ENCODE assay signal across 31 mouse cellular contexts in genomic region chr8:105719637-105720036, GRCm38 (mm10). TPM values are rescaled to one million over a fixed set of nuclear protein-coding genes. Genes with fewer than 3 reads are reported as not detected.
DNase-seq lines count a peak whose midpoint lies in the region; ATAC-seq and TF ChIP-seq lines count a peak whose summit lies in the region.
"Had no signal": no experiment of that assay in that cellular context is flagged by ENCODE, and none has a peak within 500 bp of the region (broad histone marks: within the 10 kb centered on the region; RNA-seq: fewer than 3 reads in every experiment).

No protein-coding gene starts in this region.

- intact Hi-C loops in gastrocnemius, adult 2 months (cut with DNase I) = no loop called here
- intact Hi-C loops in gastrocnemius, postnatal 36 days (cut with DNase I) = loop anchor here (10.0 kb wide), 1 partner anchor 305 kb away; no protein-coding TSS in a partner anchor

- no peak for ATAC-seq in liver, postnatal 0 days
- no peak for ATAC-seq in lung, postnatal 0 days
- ATAC-seq: forebrain, embryonic 14.5 days; forebrain, postnatal 0 days; intestine, postnatal 0 days; Patski had no signal

- H3K27ac ChIP-seq in gastrocnemius, adult 2 months = peak overlapping the region; percentile 58; the same call in 1 of the 2 replicates
- peak overlapping the region; percentile 2; the same call in 1 of the 2 replicates for H3K27ac ChIP-seq in liver, adult 2 months (replicated peaks; ENCODE audit: insufficient read depth, low read depth, low read length)
- no peak overlapping the region for H3K27ac ChIP-seq in liver, postnatal 0 days (ENCODE audit: low read depth)
- H3K27ac ChIP-seq in lung, postnatal 0 days (ENCODE audit: low read length) = peak overlapping the region; percentile 35; the same call in 1 of the 2 replicates
- H3K27ac ChIP-seq: embryonic facial prominence, embryonic 12.5 days; embryonic facial prominence, embryonic 15.5 days; heart, embryonic 15.5 days; hindbrain, embryonic 12.5 days; hindbrain, embryonic 15.5 days had no signal

- H3K4me1 ChIP-seq in liver, adult 2 months (ENCODE audit: control insufficient read depth, insufficient read depth, low read length) = peaks cover 10% of the 10 kb centered on the region
- no peaks in the 10 kb centered on the region for H3K4me1 ChIP-seq in liver, postnatal 0 days (ENCODE audit: insufficient read depth)
- H3K4me1 ChIP-seq in lung, postnatal 0 days (ENCODE audit: insufficient read depth, low read depth, low read length) = no peaks in the 10 kb centered on the region
- H3K4me1 ChIP-seq: embryonic facial prominence, embryonic 12.5 days; embryonic facial prominence, embryonic 15.5 days; heart, embryonic 12.5 days; heart, embryonic 15.5 days; hindbrain, embryonic 12.5 days; hindbrain, embryonic 15.5 days had no signal

- TF ChIP-seq POLR2A in liver, adult 2 months (IDR thresholded peaks at IDR 0.05; ENCODE audit: extremely low read depth, insufficient read depth, low read length) = no peak

- no peak overlapping the region for H3K4me2 ChIP-seq in liver, postnatal 0 days (ENCODE audit: low read depth, low read length)
- H3K4me2 ChIP-seq in lung, postnatal 0 days (replicated peaks; ENCODE audit: low read depth, low read length) = no peak overlapping the region
- H3K4me2 ChIP-seq: embryonic facial prominence, embryonic 12.5 days; embryonic facial prominence, embryonic 15.5 days; heart, embryonic 12.5 days; heart, embryonic 15.5 days; hindbrain, embryonic 12.5 days; hindbrain, embryonic 15.5 days had no signal

- no peak for TF ChIP-seq CTCF in gastrocnemius, adult 2 months (IDR thresholded peaks at IDR 0.05)
- no peak for TF ChIP-seq CTCF in liver, adult 2 months (IDR thresholded peaks at IDR 0.05; ENCODE audit: low read depth, low read length)
- no peak for TF ChIP-seq CTCF in liver, postnatal 0 days (IDR thresholded peaks at IDR 0.05; ENCODE audit: low read depth)
- TF ChIP-seq CTCF in lung, postnatal 0 days (IDR thresholded peaks at IDR 0.05) = no peak

- no peaks in the 10 kb centered on the region for H3K27me3 ChIP-seq in liver, adult 2 months (ENCODE audit: control insufficient read depth, insufficient read depth, low read length)
- H3K27me3 ChIP-seq in liver, postnatal 0 days (ENCODE audit: insufficient read depth, low read length) = no peaks in the 10 kb centered on the region
- no peaks in the 10 kb centered on the region for H3K27me3 ChIP-seq in lung, postnatal 0 days (replicated peaks; ENCODE audit: insufficient read depth, low read length)
- H3K27me3 ChIP-seq: CH12.LX; embryonic facial prominence, embryonic 12.5 days; embryonic facial prominence, embryonic 15.5 days; heart, embryonic 12.5 days; heart, embryonic 15.5 days; hindbrain, embryonic 12.5 days; hindbrain, embryonic 15.5 days; Patski had no signal

- no peak for DNase-seq in gastrocnemius, adult 2 months
- no peak for DNase-seq in gastrocnemius, postnatal 36 days
- DNase-seq in liver, adult 2 months (ENCODE audit: extremely low read depth, low read depth, low spot score) = peak; percentile 70
- DNase-seq in liver, postnatal 0 days = no peak
- DNase-seq in lung, postnatal 0 days (ENCODE audit: low spot score) = no peak
- DNase-seq in lung, postnatal 14 days = no peak
- DNase-seq: adrenal gland, adult 8-10 months; adrenal gland, postnatal 25 days; B cell, adult 2 months; cerebellum, adult 18-20 months; cerebellum, adult 9-10 months; cerebellum, postnatal 25 days; forebrain, postnatal 0 days; gastrocnemius, postnatal 25 days; heart, postnatal 14 days had no signal

- TF ChIP-seq EP300 in liver, postnatal 0 days (IDR thresholded peaks at IDR 0.05; ENCODE audit: low read depth) = no peak
- TF ChIP-seq EP300 in lung, postnatal 0 days (IDR thresholded peaks at IDR 0.05) = no peak

- 16% methylated on average over 4 of the region's 4 CpGs for WGBS in liver, adult 2 months
- WGBS in liver, postnatal 0 days (ENCODE audit: insufficient replicate concordance) = 73% methylated on average over 4 of the region's 4 CpGs
- 75% methylated on average over 4 of the region's 4 CpGs for WGBS in lung, postnatal 0 days

- no peaks in the 10 kb centered on the region for H3K79me2 ChIP-seq in liver, adult 2 months (ENCODE audit: control insufficient read depth, insufficient read depth, low read length)

- H3K9ac ChIP-seq in liver, adult 2 months (ENCODE audit: low read depth, low read length) = no peak overlapping the region
- no peak overlapping the region for H3K9ac ChIP-seq in liver, postnatal 0 days (replicated peaks)
- H3K9ac ChIP-seq in lung, postnatal 0 days (replicated peaks; ENCODE audit: low read depth) = no peak overlapping the region
- H3K9ac ChIP-seq: embryonic facial prominence, embryonic 12.5 days; embryonic facial prominence, embryonic 15.5 days; forebrain, postnatal 0 days; heart, embryonic 12.5 days; heart, embryonic 15.5 days; hindbrain, embryonic 12.5 days; hindbrain, embryonic 15.5 days had no signal

- no peaks in the 10 kb centered on the region; the same call in 1 of the 2 replicates for H3K36me3 ChIP-seq in liver, adult 2 months (ENCODE audit: control insufficient read depth, insufficient read depth, low read length)
- H3K36me3 ChIP-seq in liver, postnatal 0 days (replicated peaks; ENCODE audit: insufficient read depth, low read length) = no peaks in the 10 kb centered on the region; the same call in 1 of the 2 replicates
- H3K36me3 ChIP-seq in lung, postnatal 0 days (ENCODE audit: insufficient read depth, low read length) = no peaks in the 10 kb centered on the region; the same call in 1 of the 2 replicates

- no peak overlapping the region for H3K4me3 ChIP-seq in gastrocnemius, adult 2 months
- no peak overlapping the region for H3K4me3 ChIP-seq in liver, adult 2 months (ENCODE audit: insufficient read depth, low read depth, low read length)
- H3K4me3 ChIP-seq in liver, postnatal 0 days (ENCODE audit: low read depth, low read length) = no peak overlapping the region
- no peak overlapping the region for H3K4me3 ChIP-seq in lung, postnatal 0 days (ENCODE audit: low read depth, low read length)
- H3K4me3 ChIP-seq: embryonic facial prominence, embryonic 12.5 days; embryonic facial prominence, embryonic 15.5 days; heart, embryonic 12.5 days; heart, embryonic 15.5 days; hindbrain, embryonic 12.5 days; hindbrain, embryonic 15.5 days had no signal

- H3K9me3 ChIP-seq in liver, postnatal 0 days (ENCODE audit: low read length) = no peaks in the 10 kb centered on the region
- H3K9me3 ChIP-seq in lung, postnatal 0 days (ENCODE audit: low read length) = no peaks in the 10 kb centered on the region
- H3K9me3 ChIP-seq: embryonic facial prominence, embryonic 12.5 days; embryonic facial prominence, embryonic 15.5 days; G1E; heart, embryonic 12.5 days; heart, embryonic 15.5 days; hindbrain, embryonic 12.5 days; hindbrain, embryonic 15.5 days had no signal

RNA-seq across cellular contexts. Expression of gene Enkd1, which starts 11.6 kb away (rescaled TPM):
- under 1 TPM; 0.47 to 0.69 TPM for total RNA-seq in gastrocnemius, adult 2 months (2021)
- 1 to 10 TPM in 1 of 2 experiments, under 1 TPM in 1; 0.48 to 1.2 TPM for total RNA-seq in gastrocnemius, postnatal 36 days (2021)
- total RNA-seq in liver, adult 2 months (2014; rRNA removed) = 0.13 TPM in 1 of 2 replicates, not detected in the other
- polyA plus RNA-seq in liver, adult 2 months (2012; rRNA removed) = 0.42 and 0.62 TPM in 2 replicates
- 2.9 and 3.3 TPM in 2 replicates for polyA plus RNA-seq in liver, postnatal 0 days (2015; fragmentation: Nextera tagmentation; extraction: Ambion mirVana)
- polyA plus RNA-seq in lung, postnatal 0 days (2015; fragmentation: Nextera tagmentation; extraction: Ambion mirVana) = 8.2 and 8.7 TPM in 2 replicates

RNA-seq across cellular contexts. Expression of gene 4933405L10Rik, which starts 12.2 kb away (rescaled TPM):
- not detected for total RNA-seq in gastrocnemius, adult 2 months (2021)
- total RNA-seq in gastrocnemius, postnatal 36 days (2021) = not detected
- total RNA-seq in liver, adult 2 months (2014; rRNA removed) = not detected in 2 replicates
- not detected in 2 replicates for polyA plus RNA-seq in liver, adult 2 months (2012; rRNA removed)
- not detected in 2 replicates for polyA plus RNA-seq in liver, postnatal 0 days (2015; fragmentation: Nextera tagmentation; extraction: Ambion mirVana)
- polyA plus RNA-seq in lung, postnatal 0 days (2015; fragmentation: Nextera tagmentation; extraction: Ambion mirVana) = not detected in 2 replicates
- total RNA-seq: adrenal gland, adult 8-10 months; adrenal gland, postnatal 25 days; common myeloid progenitor, adult 5-6 weeks; forebrain, postnatal 0 days; G1E; gastrocnemius, adult 8-10 months; gastrocnemius, postnatal 25 days; granulocyte monocyte progenitor cell, adult 5-6 weeks; heart, postnatal 14 days had no signal
- polyA plus RNA-seq: brain, embryonic 14.5 days; heart, embryonic 12.5 days; heart, embryonic 15.5 days; intestine, embryonic 14.5 days; intestine, postnatal 0 days had no signal

RNA-seq across cellular contexts. Expression of gene Pard6a, which starts 18.7 kb away (rescaled TPM):
- total RNA-seq in gastrocnemius, adult 2 months (2021) = 1 to 10 TPM; 5.0 to 6.0 TPM
- 1 to 10 TPM; 4.7 to 6.7 TPM for total RNA-seq in gastrocnemius, postnatal 36 days (2021)
- total RNA-seq in liver, adult 2 months (2014; rRNA removed) = 4.1 and 5.4 TPM in 2 replicates
- polyA plus RNA-seq in liver, adult 2 months (2012; rRNA removed) = 8.1 and 8.6 TPM in 2 replicates
- 5.0 and 6.6 TPM in 2 replicates for polyA plus RNA-seq in liver, postnatal 0 days (2015; fragmentation: Nextera tagmentation; extraction: Ambion mirVana)
- polyA plus RNA-seq in lung, postnatal 0 days (2015; fragmentation: Nextera tagmentation; extraction: Ambion mirVana) = 14.8 and 16.6 TPM in 2 replicates

RNA-seq across cellular contexts. Expression of gene Acd, which starts 18.7 kb away (rescaled TPM):
- 1 to 10 TPM; 4.2 to 5.3 TPM for total RNA-seq in gastrocnemius, adult 2 months (2021)
- total RNA-seq in gastrocnemius, postnatal 36 days (2021) = 1 to 10 TPM; 6.6 to 6.7 TPM
- total RNA-seq in liver, adult 2 months (2014; rRNA removed) = 1.5 and 3.2 TPM in 2 replicates
- 18.3 and 22.8 TPM in 2 replicates for polyA plus RNA-seq in liver, adult 2 months (2012; rRNA removed)
- polyA plus RNA-seq in liver, postnatal 0 days (2015; fragmentation: Nextera tagmentation; extraction: Ambion mirVana) = 20.6 and 22.4 TPM in 2 replicates
- polyA plus RNA-seq in lung, postnatal 0 days (2015; fragmentation: Nextera tagmentation; extraction: Ambion mirVana) = 40.5 and 45.8 TPM in 2 replicates

RNA-seq across cellular contexts. Expression of gene Carmil2, which starts 33.6 kb away (rescaled TPM):
- under 1 TPM in 1 of 2 experiments, not detected in 1; 0.17 TPM for total RNA-seq in gastrocnemius, adult 2 months (2021)
- 1 to 10 TPM in 1 of 2 experiments, not detected in 1; 1.1 TPM for total RNA-seq in gastrocnemius, postnatal 36 days (2021)
- total RNA-seq in liver, adult 2 months (2014; rRNA removed) = under 0.01 and 0.07 TPM in 2 replicates
- polyA plus RNA-seq in liver, adult 2 months (2012; rRNA removed) = 0.32 and 0.64 TPM in 2 replicates
- polyA plus RNA-seq in liver, postnatal 0 days (2015; fragmentation: Nextera tagmentation; extraction: Ambion mirVana) = 0.73 and 0.88 TPM in 2 replicates
- 0.26 and 0.35 TPM in 2 replicates for polyA plus RNA-seq in lung, postnatal 0 days (2015; fragmentation: Nextera tagmentation; extraction: Ambion mirVana)
- total RNA-seq: gastrocnemius, adult 8-10 months had no signal
